Mouse (Mus musculus): ENCODE measurements around the gene Leo1. TPM values are rescaled to one million over a fixed set of nuclear protein-coding genes. Genes with fewer than 3 reads are reported as not detected.

Gene Leo1
- total and polyA plus RNA-seq, 3 experiments = 43.1 to 60.7 (median 49.9) TPM

- Histone ChIP-seq H3K9me3 (replicated peaks; ENCODE audit: low read length) (no peaks in the 10 kb centered on the region), H3K79me2 (replicated peaks; ENCODE audit: control insufficient read depth, extremely low read depth, insufficient read depth, poor library complexity, severe bottlenecking) (peaks cover 45% of the 10 kb centered on the region), H3K27me3 (replicated peaks) (no peaks in the 10 kb centered on the region), H3K9ac (ENCODE audit: insufficient read depth, low read depth) (peak overlapping the region; percentile 87), H3K4me2 (ENCODE audit: insufficient read depth, low read depth, poor library complexity, severe bottlenecking) (peak overlapping the region; percentile 63; the same call in 1 of the 2 replicates), H3K4me3 (replicated peaks in 1 of 3; ENCODE audit: low read depth in 2 of 3, low read length in 2 of 3, poor library complexity in 1 of 3) (peak overlapping the region; percentile 83 to 88 (median 88)), H3K36me3 (replicated peaks in 1 of 2; ENCODE audit: control insufficient read depth in 1 of 2, insufficient read depth in 1 of 2, low read length in 1 of 2) (peaks cover 0 to 19% of the 10 kb centered on the region in 2 experiments), H3K27ac (ENCODE audit: insufficient read depth, low read depth) (peak overlapping the region; percentile 89), H3K4me1 (ENCODE audit: control insufficient read depth in 1 of 2, insufficient read depth in 2 of 2) (peaks cover 10 to 65% of the 10 kb centered on the region in 2 experiments)
- in situ Hi-C loops (cut with MboI; ENCODE audit: low pct_ligation_motif_present, low pct_unique_long_range_greater_than_20kb, low sequenced_read_pairs) (no loop called here), dilution Hi-C loops (cut with MboI; ENCODE audit: extremely low pct_ligation_motif_present, extremely low pct_unique_long_range_greater_than_20kb, low sequenced_read_pairs) (no loop called here)
- TF ChIP-seq MXI1 (IDR thresholded peaks at IDR 0.05; ENCODE audit: low read depth, low read length) (peak; percentile 57; the same call in 1 of the 2 replicates), SIN3A (IDR thresholded peaks at IDR 0.05; ENCODE audit: low read length) (peak; percentile 18; the same call in 1 of the 2 replicates), JUND (conservative IDR thresholded peaks at IDR 0.05; ENCODE audit: low read depth, low read length) (no peak), POLR2A (IDR thresholded peaks at IDR 0.05; ENCODE audit: low read depth, low read length) (peak; percentile 12; the same call in 1 of the 2 replicates), BHLHE40 (IDR thresholded peaks at IDR 0.05; ENCODE audit: low read depth, low read length) (peak; percentile 47; the same call in 1 of the 2 replicates)
- peak; percentile 53 for DNase-seq (ENCODE audit: extremely low read depth)
Measured at GRCm38 (mm10) chr9:75409031-75409851, 32.1 kb upstream of the Leo1 start.

GRCm38 (mm10) chr9:75409852-75410378, 31.4 kb upstream of the Leo1 start, which contains the start of gene Mapk6:
TSS of gene Mapk6 (minus strand) at chr9:75410005.
- H3K4me2 ChIP-seq (ENCODE audit: insufficient read depth, low read depth, poor library complexity, severe bottlenecking) = peak within 1 kb of the TSS; percentile 94
- no peaks in the 10 kb centered on the region for H3K27me3 ChIP-seq (replicated peaks)
- peaks cover 12 to 65% of the 10 kb centered on the region in 2 experiments for H3K4me1 ChIP-seq (ENCODE audit: control insufficient read depth in 1 of 2, insufficient read depth in 2 of 2)
- H3K9me3 ChIP-seq (replicated peaks; ENCODE audit: low read length) = no peaks in the 10 kb centered on the region
- H3K27ac ChIP-seq (ENCODE audit: insufficient read depth, low read depth) = peak within 1 kb of the TSS; percentile 89
- dilution Hi-C loops (cut with MboI; ENCODE audit: extremely low pct_ligation_motif_present, extremely low pct_unique_long_range_greater_than_20kb, low sequenced_read_pairs) (no loop called here), in situ Hi-C loops (cut with MboI; ENCODE audit: low pct_ligation_motif_present, low pct_unique_long_range_greater_than_20kb, low sequenced_read_pairs) (no loop called here)
- peak; percentile 86 for DNase-seq (ENCODE audit: extremely low read depth)
- H3K9ac ChIP-seq (ENCODE audit: insufficient read depth, low read depth) = peak within 1 kb of the TSS; percentile 87
- peak within 1 kb of the TSS; percentile 83 to 88 (median 88) for H3K4me3 ChIP-seq (replicated peaks in 1 of 3; ENCODE audit: low read depth in 2 of 3, low read length in 2 of 3, poor library complexity in 1 of 3)
- H3K79me2 ChIP-seq (replicated peaks; ENCODE audit: control insufficient read depth, extremely low read depth, insufficient read depth, poor library complexity, severe bottlenecking) = peaks cover 38% of the 10 kb centered on the region
- H3K36me3 ChIP-seq (replicated peaks in 1 of 2; ENCODE audit: control insufficient read depth in 1 of 2, insufficient read depth in 1 of 2, low read length in 1 of 2) = peaks cover 0 to 15% of the 10 kb centered on the region in 2 experiments
- peak; percentile 78 for TF ChIP-seq NRF1 (IDR thresholded peaks at IDR 0.05; ENCODE audit: low read depth, low read length)
- peak; percentile 50; the same call in 1 of the 2 replicates for TF ChIP-seq MYC (IDR thresholded peaks at IDR 0.05; ENCODE audit: low read depth, low read length)
- TF ChIP-seq ETS1 (conservative IDR thresholded peaks at IDR 0.05; ENCODE audit: low read depth, low read length) = peak; percentile 94
- TF ChIP-seq HCFC1 (IDR thresholded peaks at IDR 0.05; ENCODE audit: low read depth, low read length) = 0 out of 2 replicates have a peak, but pooled peaks have one; percentile 54
- TF ChIP-seq IRF4 (IDR thresholded peaks at IDR 0.05; ENCODE audit: low read depth, low read length) = peak; percentile 65
- TF ChIP-seq ZKSCAN1 (IDR thresholded peaks at IDR 0.05; ENCODE audit: borderline replicate concordance, low read depth, low read length) = no peak
- TF ChIP-seq PAX5 (IDR thresholded peaks at IDR 0.05; ENCODE audit: low read length) = no peak
- peak; percentile 75; the same call in 1 of the 2 replicates for TF ChIP-seq POLR2AphosphoS2 (IDR thresholded peaks at IDR 0.05; ENCODE audit: low read depth, low read length)
- TF ChIP-seq GABPA (IDR thresholded peaks at IDR 0.05; ENCODE audit: insufficient replicate concordance, low read depth, low read length) = no peak
- TF ChIP-seq MEF2A (IDR thresholded peaks at IDR 0.05; ENCODE audit: borderline replicate concordance, low read depth, low read length) = peak; percentile 62; the same call in 1 of the 2 replicates
- no peak for TF ChIP-seq E2F4 (IDR thresholded peaks at IDR 0.05; ENCODE audit: insufficient replicate concordance, low read depth, low read length)
- TF ChIP-seq SIN3A (IDR thresholded peaks at IDR 0.05; ENCODE audit: low read length) = peak; percentile 88
- peak; percentile 76; the same call in 1 of the 2 replicates for TF ChIP-seq MAZ (IDR thresholded peaks at IDR 0.05; ENCODE audit: low read depth, low read length)
- TF ChIP-seq TCF12 (IDR thresholded peaks at IDR 0.05; ENCODE audit: low read depth, low read length) = peak; percentile 95
- peak; percentile 95 for TF ChIP-seq UBTF (IDR thresholded peaks at IDR 0.05; ENCODE audit: low read depth, low read length)
- no peak; the same call in 1 of the 2 replicates for TF ChIP-seq CHD2 (IDR thresholded peaks at IDR 0.05; ENCODE audit: low read length)
- peak; percentile 79 for TF ChIP-seq POLR2A (IDR thresholded peaks at IDR 0.05; ENCODE audit: low read depth, low read length)
- peak; percentile 92 for TF ChIP-seq MXI1 (IDR thresholded peaks at IDR 0.05; ENCODE audit: low read depth, low read length)
- 0 out of 2 replicates have a peak, but pooled peaks have one; percentile 20 for TF ChIP-seq KAT2A (IDR thresholded peaks at IDR 0.05; ENCODE audit: insufficient replicate concordance, low read length)
- peak; percentile 39; the same call in 1 of the 2 replicates for TF ChIP-seq TBP (conservative IDR thresholded peaks at IDR 0.05; ENCODE audit: low read depth, low read length)
- TF ChIP-seq BHLHE40 (IDR thresholded peaks at IDR 0.05; ENCODE audit: low read depth, low read length) = peak; percentile 100
- TF ChIP-seq MAX (IDR thresholded peaks at IDR 0.05; ENCODE audit: low read length) = peak; percentile 72; the same call in 1 of the 2 replicates
- TF ChIP-seq RCOR1 (conservative IDR thresholded peaks at IDR 0.05; ENCODE audit: low read depth, low read length) = no peak; the same call in 1 of the 2 replicates
- TF ChIP-seq USF2 (conservative IDR thresholded peaks at IDR 0.05; ENCODE audit: low read depth, low read length) = no peak
- TF ChIP-seq JUND (conservative IDR thresholded peaks at IDR 0.05; ENCODE audit: low read depth, low read length) = no peak
- TF ChIP-seq ZMIZ1 (IDR thresholded peaks at IDR 0.05; ENCODE audit: low read depth, low read length) = no peak; the same call in none of the 2 replicates
- TF ChIP-seq NELFE (IDR thresholded peaks at IDR 0.05; ENCODE audit: low read depth, low read length) = peak; percentile 68
